Mouse (Mus musculus) neural tube, embryonic 12.5 days (tissue): ENCODE data around the gene Pirb. TPM values are rescaled to one million over a fixed set of nuclear protein-coding genes. Genes with fewer than 3 reads are reported as not detected.

Experiments used
- ATAC-seq: fragments of 200-750 bp; cut with Nextera tagmentation; 2 replicates; pipeline ENCODE4 v1.8.0; 2017; ENCODE audit warnings: low read depth, mild to moderate bottlenecking, moderate TSS enrichment, moderate library complexity; ENCODE audit not compliant: low FRiP score
- H3K27ac ChIP-seq: fragments of 300-500 bp; sonication (generic); 2 replicates; pipeline ENCODE4 v1.5.1; 2016
- H3K27me3 ChIP-seq: fragments of 300-500 bp; sonication (generic); replicated peaks from 2 replicates; pipeline ENCODE4 v1.6.1; 2016; ENCODE audit warnings: mild to moderate bottlenecking
- H3K36me3 ChIP-seq: fragments of 300-500 bp; sonication (generic); 2 replicates; pipeline ENCODE4 v1.6.1; 2016; ENCODE audit warnings: mild to moderate bottlenecking
- H3K4me1 ChIP-seq: fragments of 300-500 bp; sonication (generic); 2 replicates; pipeline ENCODE4 v1.6.1; 2016
- H3K4me2 ChIP-seq: fragments of 300-500 bp; sonication (generic); replicated peaks from 2 replicates; pipeline ENCODE4 v1.6.1; 2016; ENCODE audit warnings: mild to moderate bottlenecking
- H3K4me3 ChIP-seq: fragments of 300-500 bp; sonication (generic); 2 replicates; pipeline ENCODE4 v1.5.1; 2016
- H3K9ac ChIP-seq: fragments of 300-500 bp; sonication (generic); 2 replicates; pipeline ENCODE4 v1.6.1; 2016; ENCODE audit warnings: mild to moderate bottlenecking
- H3K9me3 ChIP-seq: fragments of 300-500 bp; sonication (generic); 2 replicates; pipeline ENCODE4 v1.6.1; 2016; ENCODE audit warnings: mild to moderate bottlenecking
- WGBS: fragments of 180-500 bp; shearing (Covaris S2); methylation state at CpG from one replicate; pipeline ENCODE4 v1.1.7; 2016; 5-methylcytosine and 5-hydroxymethylcytosine counted together
- polyA plus RNA-seq: library from polyadenylated mRNA; unstranded; fragments of >200 nt; fragmentation: Nextera tagmentation; extraction: Ambion mirVana; gene quantifications from 2 replicates; pipeline ENCODE4 v1.2.1, GENCODE M21; 2016

Pirb gene
- polyA plus RNA-seq, 1 experiment from 2014 or later, result 0.20 TPM

GRCm38 (mm10) chr7:3685400-3686187 lies 34.6 kb downstream of the Pirb start:
- H3K9me3 ChIP-seq, result no peaks in the 10 kb centered on the region
- ATAC-seq, result no peak
- WGBS, result 80% methylated on average over 31 of the region's 31 CpGs
- H3K9ac ChIP-seq, result no peak overlapping the region
- no peaks in the 10 kb centered on the region for H3K27me3 ChIP-seq
- H3K4me1 ChIP-seq, result peaks cover 13% of the 10 kb centered on the region
- no peak overlapping the region for H3K4me3 ChIP-seq
- peaks cover 18% of the 10 kb centered on the region; the same call in 1 of the 2 replicates for H3K36me3 ChIP-seq
- H3K27ac ChIP-seq, result no peak overlapping the region
- no peak overlapping the region for H3K4me2 ChIP-seq

- Histone ChIP-seq H3K9ac (no peak overlapping the region), H3K27me3 (no peaks in the 10 kb centered on the region), H3K4me3 (no peak overlapping the region), H3K9me3 (no peaks in the 10 kb centered on the region), H3K36me3 (peaks cover 18% of the 10 kb centered on the region; the same call in 1 of the 2 replicates), H3K4me2 (no peak overlapping the region), H3K4me1 (peaks cover 13% of the 10 kb centered on the region), H3K27ac (peak overlapping the region; percentile 11; the same call in 1 of the 2 replicates)
- ATAC-seq, result peak; percentile 43
- 71% methylated on average over 8 of the region's 8 CpGs for WGBS
Observed at GRCm38 (mm10) chr7:3684698-3685097, 35.5 kb downstream of the Pirb start.

- Histone ChIP-seq H3K4me3 (no peak overlapping the region), H3K27ac (peak overlapping the region; percentile 11; the same call in 1 of the 2 replicates), H3K4me2 (no peak overlapping the region), H3K4me1 (peaks cover 13% of the 10 kb centered on the region), H3K36me3 (peaks cover 18% of the 10 kb centered on the region; the same call in 1 of the 2 replicates), H3K27me3 (no peaks in the 10 kb centered on the region), H3K9ac (no peak overlapping the region), H3K9me3 (no peaks in the 10 kb centered on the region)
- peak; percentile 68 for ATAC-seq
- 63% methylated on average over 10 of the region's 10 CpGs for WGBS
Observed at GRCm38 (mm10) chr7:3683908-3684550, 36.2 kb downstream of the Pirb start.

- Histone ChIP-seq H3K27me3 (no peaks in the 10 kb centered on the region), H3K9ac (no peak within 1 kb of the TSS), H3K4me2 (no peak within 1 kb of the TSS), H3K4me3 (no peak within 1 kb of the TSS), H3K9me3 (no peaks in the 10 kb centered on the region), H3K27ac (no peak within 1 kb of the TSS), H3K4me1 (no peaks in the 10 kb centered on the region), H3K36me3 (peaks cover 6% of the 10 kb centered on the region)
- ATAC-seq, result no peak
- WGBS, result 55% methylated on average over 9 of the region's 9 CpGs
Observed at GRCm38 (mm10) chr7:3677342-3677741, 42.8 kb downstream of the Pirb start, which contains the start of gene Tmc4. Gene Tmc4 (minus strand): TSS chr7:3677553.

GRCm38 (mm10) chr7:3676371-3676770 lies 43.8 kb downstream of the Pirb start:
- Histone ChIP-seq H3K4me1 (no peaks in the 10 kb centered on the region), H3K27me3 (no peaks in the 10 kb centered on the region), H3K36me3 (peaks cover 6% of the 10 kb centered on the region), H3K4me3 (no peak overlapping the region), H3K27ac (no peak overlapping the region), H3K4me2 (no peak overlapping the region), H3K9ac (no peak overlapping the region), H3K9me3 (no peaks in the 10 kb centered on the region)
- ATAC-seq, result no peak
- 90% methylated on average over 12 of the region's 12 CpGs for WGBS

- H3K36me3 ChIP-seq, result peaks cover 6% of the 10 kb centered on the region
- no peaks in the 10 kb centered on the region for H3K9me3 ChIP-seq
- H3K27ac ChIP-seq, result no peak overlapping the region
- H3K4me1 ChIP-seq, result no peaks in the 10 kb centered on the region
- no peak overlapping the region for H3K9ac ChIP-seq
- no peaks in the 10 kb centered on the region for H3K27me3 ChIP-seq
- H3K4me3 ChIP-seq, result no peak overlapping the region
- ATAC-seq, result no peak
- no peak overlapping the region for H3K4me2 ChIP-seq
- 78% methylated on average over 3 of the region's 3 CpGs for WGBS
Observed at GRCm38 (mm10) chr7:3675228-3675548, 45.0 kb downstream of the Pirb start.

- 77% methylated on average over 10 of the region's 10 CpGs for WGBS
- Histone ChIP-seq H3K27ac (no peak overlapping the region), H3K4me1 (no peaks in the 10 kb centered on the region), H3K36me3 (peaks cover 6% of the 10 kb centered on the region), H3K4me2 (no peak overlapping the region), H3K27me3 (no peaks in the 10 kb centered on the region), H3K4me3 (no peak overlapping the region), H3K9me3 (no peaks in the 10 kb centered on the region), H3K9ac (no peak overlapping the region)
- ATAC-seq, result peak; percentile 81
Observed at GRCm38 (mm10) chr7:3674507-3675227, 45.5 kb downstream of the Pirb start.

GRCm38 (mm10) chr7:3666921-3667391 lies 53.2 kb downstream of the Pirb start:
- Histone ChIP-seq H3K27ac (no peak overlapping the region), H3K9me3 (no peaks in the 10 kb centered on the region), H3K4me1 (peaks cover 15% of the 10 kb centered on the region), H3K4me3 (no peak overlapping the region), H3K27me3 (no peaks in the 10 kb centered on the region), H3K4me2 (no peak overlapping the region), H3K36me3 (peaks cover 17% of the 10 kb centered on the region), H3K9ac (no peak overlapping the region)
- WGBS, result 19% methylated on average over 14 of the region's 14 CpGs
- ATAC-seq, result no peak

GRCm38 (mm10) chr7:3665215-3666114 lies 54.7 kb downstream of the Pirb start, which contains the start of gene Leng1:
Gene Leng1 (minus strand): TSS chr7:3665840.
- Histone ChIP-seq H3K4me1 (peaks cover 15% of the 10 kb centered on the region), H3K9me3 (no peaks in the 10 kb centered on the region), H3K36me3 (peaks cover 30% of the 10 kb centered on the region), H3K4me2 (peak within 1 kb of the TSS; percentile 77), H3K27ac (peak within 1 kb of the TSS; percentile 62; the same call in 1 of the 2 replicates), H3K27me3 (no peaks in the 10 kb centered on the region), H3K9ac (peak within 1 kb of the TSS; percentile 79), H3K4me3 (peak within 1 kb of the TSS; percentile 69)
- ATAC-seq, result peak; percentile 98
- 5% methylated on average over 45 of the region's 45 CpGs for WGBS

GRCm38 (mm10) chr7:3664524-3665214 lies 55.5 kb downstream of the Pirb start:
- 34% methylated on average over 15 of the region's 15 CpGs for WGBS
- ATAC-seq, result peak; percentile 39

More at GRCm38 (mm10) chr7:3664524-3665214, 55.5 kb downstream of the Pirb start:
- H3K27me3 ChIP-seq, result no peaks in the 10 kb centered on the region
- peak overlapping the region; percentile 79 for H3K9ac ChIP-seq
- peak overlapping the region; percentile 77 for H3K4me2 ChIP-seq
- H3K4me1 ChIP-seq, result peaks cover 15% of the 10 kb centered on the region
- peaks cover 38% of the 10 kb centered on the region for H3K36me3 ChIP-seq
- H3K27ac ChIP-seq, result peak overlapping the region; percentile 62; the same call in 1 of the 2 replicates
- peak overlapping the region; percentile 69 for H3K4me3 ChIP-seq
- H3K9me3 ChIP-seq, result no peaks in the 10 kb centered on the region
